Mouse (Mus musculus) adrenal gland, postnatal 14 days (tissue): Measurements from ENCODE around the gene Rsrc1. TPM values are rescaled to one million over a fixed set of nuclear protein-coding genes. Genes with fewer than 3 reads are reported as not detected.
"Not testable (repeated sequence)": the region's sequence is repeated elsewhere in the genome, so short reads cannot be mapped to it uniquely, and the experiment has no call there.

Source experiments
- DNase-seq: peaks from one replicate; pipeline ENCODE4 v3.0.0; 2021; ENCODE audit warnings: mixed read lengths
- total RNA-seq: library from RNA; stranded (reverse); gene quantifications from 2 replicates; pipeline ENCODE4 v1.2.3, GENCODE M21; 2021

The Rsrc1 gene
- total RNA-seq, 1 experiment from 2014 or later: 26.3 TPM

GRCm38 (mm10) chr3:66983481-66983880 lies 2.3 kb downstream of the Rsrc1 start:
- no peak for DNase-seq

GRCm38 (mm10) chr3:66985539-66986286 lies 4.5 kb downstream of the Rsrc1 start:
- DNase-seq: peak; percentile 84

- no peak for DNase-seq
These were observed 5.0 kb downstream of the Rsrc1 start for GRCm38 (mm10) chr3:66986287-66986560.

- DNase-seq: no peak
These were observed 15.6 kb downstream of the Rsrc1 start for GRCm38 (mm10) chr3:66996820-66997219.

GRCm38 (mm10) chr3:67036387-67037062 lies 55.3 kb downstream of the Rsrc1 start:
- no peak for DNase-seq

GRCm38 (mm10) chr3:67059755-67060154 lies 78.6 kb downstream of the Rsrc1 start:
- no peak for DNase-seq

GRCm38 (mm10) chr3:67070575-67071488 lies 89.6 kb downstream of the Rsrc1 start:
- no peak for DNase-seq

GRCm38 (mm10) chr3:67073653-67074052 lies 92.5 kb downstream of the Rsrc1 start:
- DNase-seq: not testable (repeated sequence)

- DNase-seq: no peak
These were observed 94.3 kb downstream of the Rsrc1 start for GRCm38 (mm10) chr3:67075484-67075883.

- no peak for DNase-seq
These were observed 103.6 kb downstream of the Rsrc1 start for GRCm38 (mm10) chr3:67084742-67085141.

- no peak for DNase-seq
These were observed 127.2 kb downstream of the Rsrc1 start for GRCm38 (mm10) chr3:67108428-67108827.

GRCm38 (mm10) chr3:67116317-67116716 lies 135.1 kb downstream of the Rsrc1 start:
- DNase-seq: no peak

- DNase-seq: no peak
These were observed 151.3 kb downstream of the Rsrc1 start for GRCm38 (mm10) chr3:67132521-67132920.

- DNase-seq: no peak
These were observed 154.7 kb downstream of the Rsrc1 start for GRCm38 (mm10) chr3:67135749-67136375.

- no peak for DNase-seq
These were observed 163.8 kb downstream of the Rsrc1 start for GRCm38 (mm10) chr3:67144952-67145351.

- DNase-seq: no peak
These were observed 165.1 kb downstream of the Rsrc1 start for GRCm38 (mm10) chr3:67146280-67146679.

- DNase-seq: no peak
These were observed 166.1 kb downstream of the Rsrc1 start for GRCm38 (mm10) chr3:67147246-67147645.

GRCm38 (mm10) chr3:67197179-67197578 lies 216.0 kb downstream of the Rsrc1 start:
- no peak for DNase-seq

- DNase-seq: no peak
These were observed 231.9 kb downstream of the Rsrc1 start for GRCm38 (mm10) chr3:67213047-67213457.

- no peak for DNase-seq
These were observed 251.5 kb downstream of the Rsrc1 start for GRCm38 (mm10) chr3:67232617-67233241.

GRCm38 (mm10) chr3:67242451-67242850 lies 261.3 kb downstream of the Rsrc1 start:
- DNase-seq: not testable (repeated sequence)

- DNase-seq: no peak
These were observed 286.3 kb downstream of the Rsrc1 start for GRCm38 (mm10) chr3:67267448-67267847.
